Mouse (Mus musculus) embryonic facial prominence, embryonic 14.5 days (tissue): Measurements from ENCODE around the gene Lmntd1. TPM values are rescaled to one million over a fixed set of nuclear protein-coding genes. Genes with fewer than 3 reads are reported as not detected.

Experiments used
- ATAC-seq: fragments of 200-750 bp; cut with Nextera tagmentation; 2 replicates; pipeline ENCODE4 v1.8.0; 2017; ENCODE audit warnings: low read depth, moderate number of reproducible peaks, moderate TSS enrichment
- DNase-seq: peaks from one replicate; pipeline ENCODE4 v3.0.0-alpha.2; 2015; ENCODE audit warnings: low spot score
- H3K27ac ChIP-seq: fragments of 300-500 bp; sonication (generic); replicated peaks from 2 replicates; pipeline ENCODE4 v1.5.1; 2014; ENCODE audit warnings: low read depth, mild to moderate bottlenecking, low read length, moderate library complexity
- H3K27me3 ChIP-seq: fragments of 300-500 bp; sonication (generic); replicated peaks from 2 replicates; pipeline ENCODE4 v1.6.1; 2014; ENCODE audit warnings: low read length; ENCODE audit not compliant: control insufficient read depth, insufficient read depth
- H3K36me3 ChIP-seq: fragments of 300-500 bp; sonication (generic); 2 replicates; pipeline ENCODE4 v1.6.1; 2014; ENCODE audit warnings: low read length, mixed read lengths; ENCODE audit not compliant: control insufficient read depth, insufficient read depth
- H3K4me1 ChIP-seq: fragments of 300-500 bp; sonication (generic); 2 replicates; pipeline ENCODE4 v1.6.1; 2014; ENCODE audit warnings: antibody characterized with exemption, low read length; ENCODE audit not compliant: control insufficient read depth, insufficient read depth
- H3K4me2 ChIP-seq: fragments of 300-500 bp; sonication (generic); 2 replicates; pipeline ENCODE4 v1.6.1; 2014; ENCODE audit warnings: low read depth, mild to moderate bottlenecking, low read length, moderate library complexity, mixed read lengths
- H3K4me3 ChIP-seq: fragments of 300-500 bp; sonication (generic); 2 replicates; pipeline ENCODE4 v1.5.1; 2014; ENCODE audit warnings: low read depth, mild to moderate bottlenecking, low read length
- H3K9ac ChIP-seq: fragments of 300-500 bp; sonication (generic); 2 replicates; pipeline ENCODE4 v1.6.1; 2014; ENCODE audit warnings: low read depth, mild to moderate bottlenecking, low read length, moderate library complexity, mixed read lengths
- H3K9me3 ChIP-seq: fragments of 300-500 bp; sonication (generic); 2 replicates; pipeline ENCODE4 v1.6.1; 2016; ENCODE audit warnings: low read length; ENCODE audit not compliant: control insufficient read depth
- WGBS: fragments of 180-500 bp; shearing (Covaris S2); extraction: QIAGEN DNeasy Blood & Tissue Kit; methylation state at CpG from one replicate; pipeline ENCODE4 v1.1.7; 2014; 5-methylcytosine and 5-hydroxymethylcytosine counted together
- polyA plus RNA-seq: library from polyadenylated mRNA; unstranded; fragments of >200 nt; fragmentation: Nextera tagmentation; extraction: Ambion mirVana; gene quantifications from 2 replicates; pipeline ENCODE4 v1.2.1, GENCODE M21; 2014

Gene Lmntd1
- polyA plus RNA-seq, 1 experiment from 2014 or later: 1.3 TPM

GRCm38 (mm10) chr6:145435156-145435555, 179.0 kb downstream of the Lmntd1 start:
- WGBS: 93% methylated on average over 1 of the region's 1 CpGs
- ATAC-seq: no peak
- Histone ChIP-seq H3K9me3 (no peaks in the 10 kb centered on the region), H3K4me1 (peaks cover 13% of the 10 kb centered on the region; the same call in 1 of the 2 replicates), H3K4me2 (no peak overlapping the region), H3K9ac (no peak overlapping the region), H3K36me3 (no peaks in the 10 kb centered on the region), H3K4me3 (no peak overlapping the region), H3K27ac (no peak overlapping the region), H3K27me3 (no peaks in the 10 kb centered on the region)
- DNase-seq: no peak

- Histone ChIP-seq H3K27me3 (no peaks in the 10 kb centered on the region), H3K27ac (no peak overlapping the region), H3K36me3 (no peaks in the 10 kb centered on the region), H3K4me1 (peaks cover 13% of the 10 kb centered on the region; the same call in 1 of the 2 replicates), H3K9ac (no peak overlapping the region), H3K4me2 (no peak overlapping the region), H3K9me3 (no peaks in the 10 kb centered on the region), H3K4me3 (no peak overlapping the region)
- no peak for DNase-seq
- no peak for ATAC-seq
- WGBS: 76% methylated on average over 8 of the region's 8 CpGs
Measured at GRCm38 (mm10) chr6:145433897-145434296, 180.2 kb downstream of the Lmntd1 start.

GRCm38 (mm10) chr6:145432711-145433708, 181.1 kb downstream of the Lmntd1 start:
- H3K9ac ChIP-seq: no peak overlapping the region
- H3K27me3 ChIP-seq: no peaks in the 10 kb centered on the region
- DNase-seq (peak; percentile 85), ATAC-seq (peak; percentile 90)
- H3K4me3 ChIP-seq: no peak overlapping the region
- no peak overlapping the region for H3K4me2 ChIP-seq
- H3K4me1 ChIP-seq: peaks cover 13% of the 10 kb centered on the region; the same call in 1 of the 2 replicates
- H3K27ac ChIP-seq: peak overlapping the region; percentile 90
- WGBS: 37% methylated on average over 11 of the region's 11 CpGs
- no peaks in the 10 kb centered on the region for H3K36me3 ChIP-seq
- H3K9me3 ChIP-seq: no peaks in the 10 kb centered on the region

- 30% methylated on average over 14 of the region's 14 CpGs for WGBS
- DNase-seq: peak; percentile 86
- Histone ChIP-seq H3K27ac (peak overlapping the region; percentile 90), H3K4me3 (no peak overlapping the region), H3K4me2 (peak overlapping the region; percentile 36), H3K27me3 (no peaks in the 10 kb centered on the region), H3K9ac (no peak overlapping the region), H3K9me3 (no peaks in the 10 kb centered on the region), H3K36me3 (no peaks in the 10 kb centered on the region), H3K4me1 (peaks cover 13% of the 10 kb centered on the region; the same call in 1 of the 2 replicates)
- no peak for ATAC-seq
Measured at GRCm38 (mm10) chr6:145431747-145432146, 182.4 kb downstream of the Lmntd1 start.

- ATAC-seq: no peak
- Histone ChIP-seq H3K36me3 (no peaks in the 10 kb centered on the region), H3K9ac (no peak overlapping the region), H3K4me3 (no peak overlapping the region), H3K4me2 (no peak overlapping the region), H3K27ac (no peak overlapping the region), H3K9me3 (no peaks in the 10 kb centered on the region), H3K27me3 (no peaks in the 10 kb centered on the region), H3K4me1 (peaks cover under 1% of the 10 kb centered on the region; the same call in 1 of the 2 replicates)
- DNase-seq: no peak
- 66% methylated on average over 15 of the region's 15 CpGs for WGBS
Measured at GRCm38 (mm10) chr6:145427411-145427810, 186.7 kb downstream of the Lmntd1 start.

- DNase-seq (no peak), ATAC-seq (no peak)
- Histone ChIP-seq H3K9me3 (no peaks in the 10 kb centered on the region), H3K4me2 (no peak overlapping the region), H3K27ac (no peak overlapping the region), H3K4me3 (no peak overlapping the region), H3K9ac (no peak overlapping the region), H3K36me3 (no peaks in the 10 kb centered on the region), H3K27me3 (no peaks in the 10 kb centered on the region), H3K4me1 (no peaks in the 10 kb centered on the region)
- WGBS: 69% methylated on average over 10 of the region's 10 CpGs
Measured at GRCm38 (mm10) chr6:145426501-145426900, 187.6 kb downstream of the Lmntd1 start.

GRCm38 (mm10) chr6:145424156-145424555, 190.0 kb downstream of the Lmntd1 start:
- Histone ChIP-seq H3K27ac (no peak overlapping the region), H3K4me3 (no peak overlapping the region), H3K9ac (no peak overlapping the region), H3K9me3 (no peaks in the 10 kb centered on the region), H3K4me1 (no peaks in the 10 kb centered on the region), H3K4me2 (no peak overlapping the region), H3K27me3 (no peaks in the 10 kb centered on the region), H3K36me3 (no peaks in the 10 kb centered on the region)
- DNase-seq: no peak
- 75% methylated on average over 1 of the region's 1 CpGs for WGBS
- no peak for ATAC-seq

GRCm38 (mm10) chr6:145423484-145423883, 190.6 kb downstream of the Lmntd1 start:
- no peak overlapping the region for H3K9ac ChIP-seq
- ATAC-seq (no peak), DNase-seq (no peak)
- no peak overlapping the region for H3K4me2 ChIP-seq
- no peaks in the 10 kb centered on the region for H3K36me3 ChIP-seq
- no peaks in the 10 kb centered on the region for H3K27me3 ChIP-seq
- 61% methylated on average over 12 of the region's 12 CpGs for WGBS
- no peak overlapping the region for H3K27ac ChIP-seq
- no peak overlapping the region for H3K4me3 ChIP-seq
- H3K9me3 ChIP-seq: no peaks in the 10 kb centered on the region
- H3K4me1 ChIP-seq: no peaks in the 10 kb centered on the region
